Mouse (Mus musculus): ENCODE measurements around the gene Morf4l2. TPM values are rescaled to one million over a fixed set of nuclear protein-coding genes. Genes with fewer than 3 reads are reported as not detected.
A peak's percentile ranks its signal among the peaks of the same experiment; 100 is the strongest.
"Not testable (repeated sequence)": the region's sequence is repeated elsewhere in the genome, so short reads cannot be mapped to it uniquely, and the experiment has no call there.

Morf4l2 gene
- polyA plus RNA-seq, 1 experiment from 2014 or later, result 616 TPM

- no peaks in the 10 kb centered on the region for H3K9me3 ChIP-seq (replicated peaks)
- peak overlapping the region; percentile 62 for H3K4me3 ChIP-seq
- DNase-seq (ENCODE audit: low spot score), result peak; percentile 89
- H3K36me3 ChIP-seq, result peaks cover 28% of the 10 kb centered on the region
- WGBS, result 21% methylated on average over 39 of the region's 39 CpGs
- no peaks in the 10 kb centered on the region for H3K27me3 ChIP-seq (ENCODE audit: low read depth, poor library complexity, severe bottlenecking)
- H3K27ac ChIP-seq (replicated peaks), result peak overlapping the region; percentile 91
- peaks cover 11% of the 10 kb centered on the region for H3K4me1 ChIP-seq
Measured at GRCm38 (mm10) chrX:136740791-136741650, 2.5 kb downstream of the Morf4l2 start.

GRCm38 (mm10) chrX:136740087-136740790 is 3.3 kb downstream of the Morf4l2 start:
- 29% methylated on average over 15 of the region's 15 CpGs for WGBS
- no peaks in the 10 kb centered on the region for H3K27me3 ChIP-seq (ENCODE audit: low read depth, poor library complexity, severe bottlenecking)
- no peaks in the 10 kb centered on the region for H3K9me3 ChIP-seq (replicated peaks)
- DNase-seq (ENCODE audit: low spot score), result peak; percentile 18
- H3K27ac ChIP-seq (replicated peaks), result peak overlapping the region; percentile 91
- peak overlapping the region; percentile 62 for H3K4me3 ChIP-seq
- H3K36me3 ChIP-seq, result peaks cover 35% of the 10 kb centered on the region
- H3K4me1 ChIP-seq, result peaks cover 11% of the 10 kb centered on the region

- Histone ChIP-seq H3K27ac (replicated peaks) (no peak overlapping the region), H3K9me3 (replicated peaks) (no peaks in the 10 kb centered on the region), H3K36me3 (peaks cover 47% of the 10 kb centered on the region), H3K4me1 (no peaks in the 10 kb centered on the region), H3K4me3 (no peak overlapping the region), H3K27me3 (ENCODE audit: low read depth, poor library complexity, severe bottlenecking) (no peaks in the 10 kb centered on the region)
- DNase-seq (ENCODE audit: low spot score), result no peak
- 87% methylated on average over 4 of the region's 4 CpGs for WGBS
Measured at GRCm38 (mm10) chrX:136732016-136732415, 11.5 kb downstream of the Morf4l2 start.

GRCm38 (mm10) chrX:136714742-136715474 is 28.6 kb downstream of the Morf4l2 start:
- 34% methylated on average over 3 of the region's 3 CpGs for WGBS
- not testable (repeated sequence) for H3K36me3 ChIP-seq; H3K9me3 ChIP-seq (replicated peaks); DNase-seq (ENCODE audit: low spot score); H3K4me3 ChIP-seq
- peak overlapping the region; percentile 67 for H3K27ac ChIP-seq (replicated peaks)
- H3K4me1 ChIP-seq, result peaks cover 26% of the 10 kb centered on the region
- peaks cover 34% of the 10 kb centered on the region for H3K27me3 ChIP-seq (ENCODE audit: low read depth, poor library complexity, severe bottlenecking)

GRCm38 (mm10) chrX:136708782-136709181 is 34.7 kb downstream of the Morf4l2 start:
- Histone ChIP-seq H3K27ac (replicated peaks) (peak overlapping the region; percentile 91), H3K9me3 (replicated peaks) (no peaks in the 10 kb centered on the region), H3K4me1 (peaks cover 11% of the 10 kb centered on the region), H3K36me3 (no peaks in the 10 kb centered on the region), H3K27me3 (ENCODE audit: low read depth, poor library complexity, severe bottlenecking) (peaks cover 16% of the 10 kb centered on the region), H3K4me3 (peak overlapping the region; percentile 63)
- DNase-seq (ENCODE audit: low spot score), result peak; percentile 34
- 23% methylated on average over 14 of the region's 14 CpGs for WGBS

GRCm38 (mm10) chrX:136708168-136708681 is 35.3 kb downstream of the Morf4l2 start:
- peak; percentile 64 for DNase-seq (ENCODE audit: low spot score)
- 15% methylated on average over 18 of the region's 18 CpGs for WGBS
- peaks cover 11% of the 10 kb centered on the region for H3K27me3 ChIP-seq (ENCODE audit: low read depth, poor library complexity, severe bottlenecking)
- H3K36me3 ChIP-seq, result no peaks in the 10 kb centered on the region
- peak overlapping the region; percentile 91 for H3K27ac ChIP-seq (replicated peaks)
- H3K4me3 ChIP-seq, result peak overlapping the region; percentile 63
- no peaks in the 10 kb centered on the region for H3K9me3 ChIP-seq (replicated peaks)
- H3K4me1 ChIP-seq, result peaks cover 11% of the 10 kb centered on the region

- peaks cover 11% of the 10 kb centered on the region for H3K27me3 ChIP-seq (ENCODE audit: low read depth, poor library complexity, severe bottlenecking)
- H3K4me3 ChIP-seq, result peak within 1 kb of the TSS; percentile 63
- no peaks in the 10 kb centered on the region for H3K36me3 ChIP-seq
- 21% methylated on average over 15 of the region's 15 CpGs for WGBS
- peaks cover 11% of the 10 kb centered on the region for H3K4me1 ChIP-seq
- peak within 1 kb of the TSS; percentile 91 for H3K27ac ChIP-seq (replicated peaks)
- H3K9me3 ChIP-seq (replicated peaks), result no peaks in the 10 kb centered on the region
- DNase-seq (ENCODE audit: low spot score), result peak; percentile 63
Measured at GRCm38 (mm10) chrX:136707446-136708167, 35.9 kb downstream of the Morf4l2 start, which contains the start of gene Tceal1. Gene Tceal1 (plus strand): TSS chrX:136707982.

- Histone ChIP-seq H3K27ac (replicated peaks) (peak overlapping the region; percentile 57), H3K27me3 (ENCODE audit: low read depth, poor library complexity, severe bottlenecking) (0 out of 2 replicates have a peak, but pooled peaks cover 3% of the 10 kb centered on the region), H3K4me3 (no peak overlapping the region), H3K4me1 (peaks cover 11% of the 10 kb centered on the region), H3K9me3 (replicated peaks) (no peaks in the 10 kb centered on the region), H3K36me3 (no peaks in the 10 kb centered on the region)
- WGBS, result 87% methylated on average over 5 of the region's 5 CpGs
- DNase-seq (ENCODE audit: low spot score), result no peak
Measured at GRCm38 (mm10) chrX:136693196-136693595, 50.3 kb downstream of the Morf4l2 start.

GRCm38 (mm10) chrX:136692294-136692675 is 51.2 kb downstream of the Morf4l2 start:
- H3K36me3 ChIP-seq, result no peaks in the 10 kb centered on the region
- WGBS, result 58% methylated on average over 4 of the region's 4 CpGs
- H3K27ac ChIP-seq (replicated peaks), result no peak overlapping the region
- H3K4me1 ChIP-seq, result peaks cover 11% of the 10 kb centered on the region
- no peak for DNase-seq (ENCODE audit: low spot score)
- 0 out of 2 replicates have a peak, but pooled peaks cover 3% of the 10 kb centered on the region for H3K27me3 ChIP-seq (ENCODE audit: low read depth, poor library complexity, severe bottlenecking)
- H3K9me3 ChIP-seq (replicated peaks), result no peaks in the 10 kb centered on the region
- no peak overlapping the region for H3K4me3 ChIP-seq

GRCm38 (mm10) chrX:136691606-136692293 is 51.7 kb downstream of the Morf4l2 start:
- not testable (repeated sequence) for DNase-seq (ENCODE audit: low spot score); H3K4me3 ChIP-seq; H3K9me3 ChIP-seq (replicated peaks); H3K36me3 ChIP-seq; H3K27me3 ChIP-seq (ENCODE audit: low read depth, poor library complexity, severe bottlenecking)
- WGBS, result 48% methylated on average over 3 of the region's 3 CpGs
- H3K27ac ChIP-seq (replicated peaks), result peak overlapping the region; percentile 76
- peaks cover 11% of the 10 kb centered on the region for H3K4me1 ChIP-seq

Measured in midbrain, embryonic 10.5 days (tissue).